Mouse (Mus musculus) c-Kit-positive CD71-positive TER-119-positive erythroid progenitor cells, embryonic 14.5 days (primary cell): Measurements from ENCODE around the gene Aars.
A peak's percentile ranks its signal among the peaks of the same experiment; 100 is the strongest.
"Not testable (repeated sequence)": the region's sequence is repeated elsewhere in the genome, so short reads cannot be mapped to it uniquely, and the experiment has no call there.

ENCODE experiments used
- DNase-seq: peaks from one replicate; pipeline ENCODE4 v3.0.0-alpha.2; 2013; ENCODE audit warnings: low spot score

Gene Aars

GRCm38 (mm10) chr8:111055031-111055634, 22.2 kb downstream of the Aars start:
- no peak for DNase-seq

GRCm38 (mm10) chr8:111055661-111056060, 22.7 kb downstream of the Aars start:
- no peak for DNase-seq

- DNase-seq, result peak; percentile 92
Observed at GRCm38 (mm10) chr8:111056158-111056663, 23.3 kb downstream of the Aars start, which contains the start of gene Exosc6. Exosc6 (plus strand) TSS chr8:111056339.

GRCm38 (mm10) chr8:111056691-111057293, 23.8 kb downstream of the Aars start:
- no peak for DNase-seq

- no peak for DNase-seq
Observed at GRCm38 (mm10) chr8:111058946-111059572, 26.1 kb downstream of the Aars start.

GRCm38 (mm10) chr8:111061688-111062071, 28.7 kb downstream of the Aars start:
- DNase-seq, result no peak

GRCm38 (mm10) chr8:111062072-111062757, 29.3 kb downstream of the Aars start:
- peak; percentile 81 for DNase-seq

GRCm38 (mm10) chr8:111062893-111063292, 29.9 kb downstream of the Aars start:
- no peak for DNase-seq

- DNase-seq, result no peak
Observed at GRCm38 (mm10) chr8:111066308-111066707, 33.4 kb downstream of the Aars start.

- no peak for DNase-seq
Observed at GRCm38 (mm10) chr8:111067439-111067838, 34.5 kb downstream of the Aars start.

GRCm38 (mm10) chr8:111068660-111069059, 35.7 kb downstream of the Aars start:
- DNase-seq, result not testable (repeated sequence)

GRCm38 (mm10) chr8:111075926-111076325, 43.0 kb downstream of the Aars start:
- no peak for DNase-seq

- DNase-seq, result no peak
Observed at GRCm38 (mm10) chr8:111079461-111079860, 46.5 kb downstream of the Aars start.

- DNase-seq, result no peak
Observed at GRCm38 (mm10) chr8:111079861-111080271, 46.9 kb downstream of the Aars start.

GRCm38 (mm10) chr8:111081580-111082258, 48.8 kb downstream of the Aars start:
- DNase-seq, result no peak

GRCm38 (mm10) chr8:111083936-111084335, 51.0 kb downstream of the Aars start:
- DNase-seq, result not testable (repeated sequence)

- peak; percentile 77 for DNase-seq
Observed at GRCm38 (mm10) chr8:111090126-111090525, 57.2 kb downstream of the Aars start.

GRCm38 (mm10) chr8:111091706-111092105, 58.8 kb downstream of the Aars start:
- no peak for DNase-seq

- DNase-seq, result not testable (repeated sequence)
Observed at GRCm38 (mm10) chr8:111092326-111092725, 59.4 kb downstream of the Aars start, which contains the start of gene Clec18a. Clec18a (minus strand) TSS chr8:111092426.

- DNase-seq, result peak; percentile 79
Observed at GRCm38 (mm10) chr8:111093865-111094718, 61.1 kb downstream of the Aars start, which contains the start of gene Pdpr. Pdpr (plus strand) TSS chr8:111094630.
